Mouse (Mus musculus) fibroblast of lung, adult 2 months (primary cell): ENCODE data around the gene Gprc5d.

Experiments
- DNase-seq: peaks from one replicate; pipeline ENCODE4 v3.0.0-alpha.2; 2011; ENCODE audit warnings: low read depth

Gene Gprc5d

DNA sequence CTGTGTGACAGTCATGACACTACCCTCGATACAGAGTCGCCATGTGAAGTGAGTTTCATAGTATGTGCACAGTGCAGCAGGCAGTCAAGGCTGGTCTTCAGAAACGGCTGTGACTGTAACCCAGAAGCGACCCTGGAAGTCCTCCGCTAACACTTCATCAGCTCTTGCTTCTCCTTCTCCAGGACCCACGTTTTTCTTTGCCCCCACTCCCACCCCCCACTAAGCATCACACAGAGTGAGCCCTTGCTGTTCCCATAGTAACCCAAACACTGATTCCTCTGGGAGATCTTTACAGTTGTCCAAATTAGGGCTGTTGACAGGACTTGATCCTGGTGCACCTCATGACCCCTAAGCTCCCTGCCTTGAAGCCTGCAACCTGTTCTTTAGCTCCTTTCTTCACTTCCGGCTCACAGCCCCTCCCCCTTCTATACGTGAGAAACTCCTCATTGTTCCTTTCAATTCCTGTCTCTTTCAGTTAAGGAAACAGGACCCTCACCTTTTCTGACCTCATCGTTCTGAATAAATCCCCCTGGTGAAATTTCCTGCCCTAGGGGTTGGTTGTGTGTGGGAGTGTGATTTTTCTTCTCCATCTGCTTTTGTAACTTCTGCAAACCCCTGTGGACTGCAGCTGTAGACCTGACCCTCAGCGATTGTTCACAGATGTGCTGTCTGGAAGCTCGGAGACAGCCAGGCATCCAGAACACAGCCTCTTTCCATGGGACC, 18.5 kb upstream of the Gprc5d start:
- DNase-seq: no peak

DNA sequence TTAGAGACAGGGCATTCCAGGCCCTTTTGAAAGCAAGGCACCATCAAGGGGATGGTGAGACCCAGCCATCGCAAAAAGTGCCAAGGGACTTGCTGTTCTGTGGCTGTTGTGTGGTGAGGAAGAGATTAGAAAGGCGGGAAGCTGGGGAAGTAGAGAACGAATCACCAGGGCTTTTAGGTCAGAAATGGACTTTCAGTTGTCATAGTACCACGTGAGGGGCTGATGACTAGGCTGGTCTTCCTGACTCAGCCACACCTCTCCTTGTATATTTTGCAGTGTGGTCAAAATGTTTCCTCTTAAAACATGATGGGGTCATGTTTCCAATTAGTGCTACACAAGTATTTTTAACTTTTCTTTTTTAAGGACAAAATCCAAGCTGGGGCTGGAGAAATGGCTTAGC, 17.7 kb upstream of the Gprc5d start:
- no peak for DNase-seq

DNA sequence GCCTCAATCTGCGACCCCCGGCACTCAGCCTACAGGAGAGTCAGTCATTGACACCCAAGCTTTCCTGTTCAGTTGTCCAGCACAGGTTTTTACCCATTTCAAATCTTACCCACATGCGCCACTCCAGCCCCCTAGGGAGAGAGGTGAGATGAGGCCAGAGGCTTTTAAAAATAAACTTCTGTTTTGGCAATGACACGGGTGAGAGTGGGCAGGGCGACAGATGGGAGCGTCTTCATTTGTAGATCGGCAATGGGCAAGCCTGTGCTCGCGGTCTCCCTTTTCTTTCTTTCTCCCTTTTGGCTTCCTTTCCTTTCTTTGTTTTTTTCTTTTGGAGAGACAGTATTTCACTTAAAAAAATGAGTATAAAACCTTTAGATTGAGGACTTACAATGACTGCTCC, 15.4 kb upstream of the Gprc5d start:
- DNase-seq: no peak

DNA sequence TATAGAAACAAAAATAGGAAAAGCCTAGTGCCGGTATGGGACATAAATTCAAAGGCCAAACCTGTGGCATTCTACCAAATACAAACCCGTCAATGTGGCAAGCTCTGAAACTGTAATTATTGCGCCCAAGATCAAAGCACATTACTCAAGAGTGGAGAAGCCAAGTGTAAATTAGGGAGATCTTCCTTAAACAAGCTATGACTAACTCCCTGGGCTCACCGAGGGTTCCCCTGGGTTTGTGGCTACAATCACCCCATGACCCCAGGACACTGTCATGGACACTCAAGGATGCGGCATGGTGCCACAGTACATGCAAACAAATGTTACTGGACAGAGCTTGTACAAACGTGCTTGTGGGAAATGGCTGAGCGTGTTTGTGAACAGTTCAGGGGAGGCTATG, 15.0 kb upstream of the Gprc5d start:
- DNase-seq: no peak

DNA sequence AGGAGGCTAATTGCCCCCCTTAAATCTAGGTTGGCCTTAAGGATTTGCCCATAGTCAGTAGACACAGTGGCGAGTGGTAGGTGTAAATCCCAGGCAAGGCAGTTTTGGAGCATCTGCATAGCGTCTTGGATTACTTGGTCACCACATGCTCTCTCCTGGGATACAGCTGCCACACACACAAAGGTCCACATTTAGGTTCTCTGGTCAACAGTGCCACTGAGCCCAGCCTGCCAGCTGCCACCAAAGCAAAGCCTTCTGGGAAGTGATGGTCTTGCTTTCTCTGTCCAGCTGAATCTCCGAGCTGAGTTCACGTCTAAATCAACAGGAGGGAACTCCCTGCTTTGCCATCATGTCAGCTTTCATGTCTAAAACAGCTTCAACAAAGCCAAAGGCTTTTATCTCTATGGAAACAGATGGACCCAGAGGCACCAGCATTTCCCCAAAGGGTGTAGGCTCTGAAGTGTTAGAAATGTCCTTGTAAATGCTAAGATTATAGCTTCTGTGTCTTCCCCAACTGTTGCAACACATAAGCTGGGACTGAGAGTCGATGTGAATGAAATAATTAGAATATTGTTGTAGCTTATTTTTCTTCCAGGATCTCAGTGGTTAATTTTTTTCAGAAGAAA, 6.8 kb upstream of the Gprc5d start:
- no peak for DNase-seq

DNA sequence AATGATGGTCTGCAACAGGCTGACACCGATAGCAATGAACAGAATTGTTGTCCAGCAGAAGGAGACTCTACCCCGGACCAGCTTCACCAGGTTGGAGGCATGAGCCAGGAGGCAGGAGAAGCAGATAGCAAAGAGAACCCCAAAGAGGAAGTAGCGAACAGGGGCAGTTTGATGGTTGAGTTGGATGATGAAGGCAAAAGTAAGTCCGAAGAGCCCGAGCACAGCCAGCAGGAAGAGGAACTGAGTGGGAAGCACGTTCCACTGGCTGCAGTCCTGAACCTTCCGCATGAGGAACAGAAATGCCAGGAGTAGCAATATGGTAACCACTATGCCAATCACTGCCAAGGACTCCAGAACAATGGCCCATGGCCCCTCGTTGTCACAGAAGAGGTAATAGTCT, 1.6 kb downstream of the Gprc5d start:
- DNase-seq: no peak

DNA sequence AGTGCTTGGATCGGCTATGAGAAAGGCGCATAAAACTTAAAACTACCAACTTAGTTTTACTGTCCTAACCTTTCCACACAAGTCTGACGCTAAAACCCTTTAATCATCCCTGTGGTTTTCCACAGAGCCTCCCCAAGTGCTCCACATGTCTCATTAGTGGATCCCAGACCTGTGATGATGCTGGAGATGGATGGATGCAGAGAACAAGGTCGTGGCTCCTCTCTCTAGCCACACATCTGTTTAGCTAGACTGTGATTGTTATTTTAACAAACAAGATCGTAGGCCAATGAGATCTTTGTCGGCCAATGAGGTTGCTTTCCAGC, 5.0 kb downstream of the Gprc5d start:
- no peak for DNase-seq

DNA sequence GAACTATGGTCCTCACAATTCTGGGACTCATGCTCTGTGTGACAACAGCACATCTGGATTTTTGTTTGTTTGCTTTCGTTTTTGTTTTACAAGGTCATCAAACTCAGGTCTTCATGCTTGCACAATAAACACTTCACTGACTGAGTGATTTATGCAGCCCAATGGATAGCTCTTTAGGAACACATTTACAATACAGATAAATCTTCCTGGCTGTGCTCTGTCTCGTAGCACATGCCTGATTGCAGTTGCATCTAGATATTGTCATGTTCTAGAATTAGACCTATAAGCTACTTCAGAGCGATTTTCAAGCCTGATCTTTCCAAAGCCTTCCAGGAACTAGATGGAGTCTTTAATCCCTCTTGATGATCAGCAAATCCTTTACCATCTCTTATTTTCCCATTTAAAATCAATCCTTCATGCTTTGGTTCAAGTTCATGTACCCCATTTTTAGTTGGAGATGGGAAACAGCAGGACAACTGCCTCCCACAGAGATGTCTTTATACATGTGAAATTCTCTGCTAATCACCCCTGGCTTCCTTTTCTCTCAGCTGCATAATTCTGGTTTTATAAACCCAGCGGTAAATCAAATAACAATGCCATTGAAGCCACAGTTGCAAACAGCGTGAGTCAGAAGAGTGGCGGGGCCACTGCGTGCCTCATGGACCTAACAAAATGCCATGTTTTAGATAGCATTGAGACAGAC, 5.5 kb downstream of the Gprc5d start:
- DNase-seq: no peak

DNA sequence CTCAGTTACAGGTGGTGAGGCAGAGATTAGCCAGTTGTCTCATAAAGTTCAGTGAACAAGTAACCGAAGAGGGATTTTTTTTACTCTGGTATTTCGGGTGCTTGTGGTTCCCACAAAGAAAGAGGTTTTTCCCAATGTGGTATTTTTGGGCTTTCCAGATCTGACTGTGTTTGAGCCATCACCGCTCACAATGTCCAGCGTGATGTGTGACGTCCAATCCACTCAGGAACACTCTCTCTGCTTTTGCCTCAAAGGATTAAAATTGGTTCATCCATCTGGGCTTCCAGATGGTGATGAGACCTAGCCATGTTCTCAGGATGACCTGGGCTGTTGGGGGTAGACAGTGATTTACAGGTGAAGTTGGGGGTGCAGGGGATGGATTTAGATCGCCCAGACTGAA, 11.1 kb downstream of the Gprc5d start:
- DNase-seq: no peak

DNA sequence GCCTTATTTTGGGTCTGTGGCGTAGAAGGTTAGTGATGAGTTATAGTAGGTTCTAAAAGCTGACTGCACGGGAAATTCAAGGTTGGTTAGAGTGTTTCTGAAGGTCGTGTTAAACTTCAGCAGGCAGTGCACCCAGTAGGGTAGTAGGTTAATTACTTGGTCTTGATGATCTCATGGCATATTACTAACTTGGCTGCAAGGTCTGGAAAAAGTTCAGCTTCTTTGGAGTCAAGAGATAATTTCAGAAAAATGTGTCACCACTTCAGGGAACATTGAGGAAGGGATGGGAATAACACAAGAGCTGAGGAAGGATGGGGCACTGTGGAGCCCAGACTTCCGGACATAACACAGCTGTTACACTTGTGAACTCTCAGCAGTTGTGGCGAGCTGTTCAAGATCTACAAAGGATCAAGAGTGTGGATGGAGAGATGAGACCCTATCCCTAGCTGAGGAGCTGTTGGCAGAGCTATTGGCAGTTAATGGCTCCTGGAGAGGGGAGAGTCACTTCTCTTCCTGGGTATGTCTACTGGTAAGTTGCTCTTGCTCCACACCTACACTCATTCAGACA, 15.3 kb downstream of the Gprc5d start:
- DNase-seq: no peak

DNA sequence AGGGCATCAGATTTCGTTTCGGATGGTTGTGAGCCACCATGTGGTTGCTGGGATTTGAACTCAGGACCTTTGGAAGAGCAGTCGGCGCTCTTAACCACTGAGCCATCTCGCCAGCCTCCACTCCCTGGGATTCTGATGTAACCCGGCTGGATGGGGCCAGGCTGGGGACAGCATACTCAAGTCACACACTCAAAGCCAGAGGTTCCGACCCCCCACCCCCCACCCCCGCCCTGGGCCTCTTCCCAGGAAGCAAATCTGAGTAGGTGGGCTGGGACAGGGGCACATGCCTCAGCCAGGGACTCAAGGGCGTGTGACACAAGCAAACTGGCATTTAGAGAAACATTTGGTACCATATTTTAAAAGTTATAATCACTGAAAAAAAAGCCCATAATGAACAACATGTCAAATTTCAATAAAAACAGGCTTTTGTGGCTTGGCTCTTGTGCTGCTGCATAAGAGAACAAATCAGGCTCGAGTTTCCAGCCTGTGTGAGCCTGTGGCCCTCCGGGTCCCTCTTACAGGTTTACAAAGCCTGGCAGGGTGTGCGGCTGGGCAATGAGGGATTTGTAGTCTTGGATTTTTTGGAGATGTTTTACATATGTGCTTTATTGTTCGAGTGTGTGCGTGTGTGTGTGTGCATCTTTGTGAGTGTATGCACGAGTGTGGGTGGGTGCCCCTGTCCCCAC, 17.2 kb downstream of the Gprc5d start:
- peak; percentile 18 for DNase-seq

DNA sequence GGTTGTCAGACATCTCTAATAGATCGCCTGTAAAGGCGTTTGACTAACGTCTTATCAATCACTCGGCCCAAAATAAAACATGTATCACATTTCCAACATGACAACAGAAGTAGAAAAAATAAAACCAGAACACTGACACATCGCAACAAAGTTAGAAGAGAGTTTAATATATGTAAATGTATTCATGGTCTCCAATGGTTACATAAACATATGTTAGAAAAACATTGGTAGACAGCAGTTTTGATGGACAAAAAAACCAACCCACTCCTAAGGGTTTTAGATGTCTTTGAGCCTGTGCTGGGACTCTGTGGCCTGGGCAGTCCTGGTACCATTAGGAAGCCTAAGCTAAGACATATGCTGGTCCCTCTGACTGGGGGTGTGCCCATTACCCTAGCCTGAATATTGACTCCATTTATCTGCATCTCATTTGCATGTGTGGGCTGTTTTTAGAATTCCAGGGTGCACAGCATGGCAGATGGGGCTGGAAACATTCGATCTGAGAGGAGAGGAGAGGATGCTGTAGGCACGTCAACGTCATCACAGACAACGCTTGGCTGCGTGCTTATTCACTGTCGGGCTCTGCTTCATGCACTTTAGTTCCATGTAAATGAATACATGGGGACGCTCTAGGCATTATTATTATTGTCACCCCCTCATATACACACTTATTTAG, 25.1 kb downstream of the Gprc5d start:
- no peak for DNase-seq

DNA sequence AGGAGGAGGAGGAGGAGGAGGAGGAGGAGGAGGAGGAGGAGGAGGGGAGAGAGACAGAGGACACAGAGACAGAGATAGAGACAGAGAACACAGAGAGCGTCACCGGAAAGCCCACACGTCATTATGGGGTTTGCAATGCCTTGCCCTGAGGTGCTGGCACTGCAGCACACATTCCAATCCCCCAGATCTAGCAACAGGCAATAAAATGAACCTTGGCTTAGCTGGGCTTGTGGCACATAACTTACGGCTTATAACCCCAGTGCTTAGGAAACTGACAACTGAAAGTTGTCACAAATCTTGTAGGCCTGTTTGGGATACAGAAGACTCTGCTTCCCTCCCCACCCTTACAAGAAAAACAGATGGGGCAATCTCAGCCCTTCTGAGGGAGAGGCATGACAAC, 27.4 kb downstream of the Gprc5d start:
- no peak for DNase-seq

DNA sequence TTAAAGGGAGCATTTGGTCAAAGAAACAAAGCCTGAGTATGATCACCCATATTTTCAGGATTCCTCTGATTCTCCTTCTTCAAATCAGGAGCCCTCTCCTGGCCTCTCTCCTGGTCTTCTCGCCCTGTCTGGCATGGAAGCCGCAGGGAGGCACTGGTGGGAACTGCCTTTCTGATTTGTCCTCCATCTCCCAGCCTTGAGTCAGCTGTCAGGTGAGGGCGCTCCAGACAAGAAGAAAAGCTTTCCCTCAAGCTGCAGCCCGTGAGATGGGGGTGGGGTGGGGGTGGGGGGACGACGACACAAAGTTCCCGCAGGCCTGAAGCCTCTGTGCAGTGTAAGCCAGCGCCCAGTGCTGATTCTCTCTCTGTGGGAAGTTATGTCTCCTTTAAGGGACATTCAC, 28.3 kb downstream of the Gprc5d start:
- no peak for DNase-seq

DNA sequence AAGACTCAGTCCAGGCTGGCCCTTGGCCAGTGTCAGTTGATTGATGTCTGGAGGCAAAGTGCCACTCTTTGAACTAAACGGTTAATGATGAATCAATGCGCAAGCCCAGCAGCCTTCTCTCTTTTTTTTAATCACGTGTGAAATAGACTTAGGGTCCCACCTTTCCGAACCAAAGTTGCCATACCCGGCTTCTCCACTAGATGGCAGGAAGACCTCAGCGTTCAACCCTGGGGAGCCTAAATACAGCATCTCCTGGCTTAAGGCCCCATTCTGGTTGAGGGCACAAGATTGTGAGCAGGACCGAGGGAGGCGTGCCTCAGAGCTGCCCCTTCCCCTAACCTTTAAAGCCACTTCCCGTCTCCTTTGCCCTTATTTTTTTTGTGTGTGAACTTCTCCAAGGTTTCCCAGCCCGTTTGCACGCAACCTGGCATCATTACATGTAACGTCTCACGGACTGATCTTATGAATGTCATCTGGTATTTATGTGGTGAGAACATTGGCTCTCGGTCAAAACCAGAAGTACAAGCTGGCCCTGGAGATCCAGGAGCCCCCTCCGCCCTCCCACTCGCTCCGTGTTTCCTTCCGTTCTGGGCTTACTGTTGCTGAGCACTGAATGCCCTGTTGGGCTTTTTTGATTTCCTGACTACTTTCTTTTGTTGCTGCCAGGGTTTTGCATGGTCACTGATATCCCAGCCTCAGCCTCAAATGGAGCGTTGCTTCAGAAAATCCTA, 30.2 kb downstream of the Gprc5d start:
- peak; percentile 96 for DNase-seq

DNA sequence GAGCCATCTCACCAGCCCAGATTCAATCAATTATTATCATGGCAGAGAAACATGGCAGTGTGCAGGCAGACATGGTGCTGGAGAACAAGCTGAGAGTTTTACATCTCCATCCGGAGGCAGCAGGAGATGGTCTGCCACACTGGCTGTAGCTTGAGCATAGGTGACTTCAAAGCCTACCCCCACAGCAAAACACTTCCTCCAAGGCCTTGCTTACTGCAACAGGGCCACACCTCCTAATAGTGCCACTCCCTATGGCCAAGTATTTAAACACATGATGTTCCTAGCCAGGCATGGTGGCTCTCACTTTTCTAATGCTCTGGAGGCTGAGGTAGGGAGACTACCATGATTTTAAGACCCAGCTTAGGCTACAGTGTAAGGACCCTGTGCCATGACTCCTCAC, 32.4 kb downstream of the Gprc5d start:
- no peak for DNase-seq

DNA sequence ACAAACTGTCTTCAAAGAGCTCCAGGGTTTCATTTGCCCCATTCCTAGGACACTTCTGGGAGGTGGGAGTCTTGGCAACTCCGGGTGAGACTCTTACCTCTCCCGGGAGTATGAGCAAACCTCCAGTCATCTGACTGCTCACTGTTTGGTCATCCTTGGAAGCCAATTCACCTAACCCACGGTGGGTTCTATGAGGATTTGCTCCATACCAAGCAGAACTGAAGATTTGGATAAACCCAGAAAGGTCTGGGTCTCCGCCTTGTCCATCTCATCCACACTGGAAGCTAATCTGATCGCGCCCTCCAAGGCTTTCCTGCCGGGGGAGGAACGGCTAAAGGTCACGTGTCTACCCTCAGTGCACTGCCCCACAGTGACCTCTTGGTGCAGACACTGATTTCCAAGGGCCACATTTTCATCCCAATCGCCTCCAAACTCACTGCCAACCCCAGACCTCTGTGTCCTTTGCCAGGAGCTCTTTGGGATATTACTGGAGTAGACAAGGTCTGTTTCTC, 34.0 kb downstream of the Gprc5d start:
- DNase-seq: no peak

DNA sequence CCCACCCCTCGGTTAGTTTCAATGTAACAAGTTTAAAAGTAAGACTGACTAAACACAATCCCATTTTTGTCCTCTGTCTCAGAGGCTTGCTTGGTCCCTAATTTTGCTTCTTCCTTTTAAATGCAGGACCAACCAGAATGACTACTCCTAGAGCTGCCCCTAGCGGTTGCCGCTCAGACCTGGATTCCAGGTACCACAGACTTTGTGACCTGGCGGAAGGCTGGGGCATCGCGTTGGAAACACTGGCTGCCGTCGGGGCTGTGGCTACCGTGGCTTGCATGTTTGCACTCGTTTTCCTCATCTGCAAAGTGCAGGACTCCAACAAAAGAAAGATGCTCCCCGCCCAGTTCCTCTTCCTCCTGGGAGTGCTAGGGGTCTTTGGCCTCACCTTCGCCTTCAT, 39.7 kb downstream of the Gprc5d start:
- DNase-seq: no peak

DNA sequence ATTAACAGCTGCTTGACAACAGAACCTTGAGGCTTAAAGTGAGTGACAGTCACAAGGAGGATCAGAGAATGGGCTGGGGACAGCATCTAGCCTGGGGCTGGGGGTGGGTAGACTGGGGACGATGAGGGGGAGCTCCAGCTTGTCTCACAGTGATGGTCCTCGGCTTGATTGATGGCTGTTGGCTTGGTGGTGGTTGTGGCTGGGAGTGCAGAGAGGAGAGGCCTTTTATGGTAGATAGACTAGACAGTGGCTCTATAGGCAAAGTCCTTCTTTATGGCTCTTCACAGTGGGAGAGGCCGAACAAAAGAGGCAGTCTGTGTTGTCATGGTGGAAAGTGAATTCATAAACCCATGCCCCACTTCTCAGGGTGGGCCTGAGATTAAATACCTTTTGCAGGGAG, 41.9 kb downstream of the Gprc5d start:
- no peak for DNase-seq

DNA sequence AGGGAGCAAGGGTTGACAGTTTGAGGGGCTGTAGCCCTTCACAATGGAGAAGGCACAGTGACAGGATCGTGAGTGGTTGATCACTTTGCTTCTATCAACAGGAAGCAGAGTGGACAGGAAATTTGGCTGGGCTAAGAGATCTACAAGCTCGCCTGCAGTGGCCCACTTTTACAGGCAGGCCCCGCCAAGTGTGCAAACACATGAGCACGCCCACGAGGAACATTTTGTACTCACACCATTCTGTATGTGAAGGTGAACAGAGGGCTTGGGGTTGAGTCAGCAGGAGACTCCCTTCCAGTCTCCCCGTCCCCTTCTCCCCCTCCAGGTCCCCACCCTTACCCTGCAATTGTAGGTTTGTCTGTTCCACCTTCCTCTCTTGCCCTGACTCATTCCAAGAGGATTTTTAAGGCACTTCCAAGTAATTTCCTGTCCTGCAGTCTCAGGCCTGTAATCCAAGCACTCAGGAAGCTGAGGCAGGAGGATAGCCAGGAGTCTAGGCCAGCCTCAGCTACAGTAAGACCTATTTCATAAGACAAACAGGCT, 43.6 kb downstream of the Gprc5d start:
- DNase-seq: no peak

DNA sequence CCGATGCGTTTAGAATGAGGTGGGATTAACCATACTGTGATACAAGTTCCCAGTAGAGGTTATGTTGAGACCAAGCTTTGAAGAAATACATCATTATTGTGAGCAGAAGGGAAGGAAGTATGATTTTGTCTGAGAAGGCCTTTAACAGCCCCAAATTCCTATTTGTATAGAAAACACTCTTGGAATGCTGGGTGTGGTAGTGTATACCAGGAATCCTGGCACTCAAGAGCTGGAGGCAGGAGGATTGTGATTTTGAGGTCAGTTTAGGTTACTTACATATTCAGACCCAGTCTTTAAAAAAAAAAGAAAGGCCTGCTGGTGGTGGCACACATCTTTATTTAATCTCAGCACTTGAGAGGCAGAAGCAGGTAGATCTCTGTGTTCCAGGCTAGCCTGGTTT, 47.7 kb downstream of the Gprc5d start:
- DNase-seq: no peak
